Mouse (Mus musculus) myocyte (in vitro differentiated cells): Measurements from ENCODE around the gene Dmkn.

Experiments used
- CEBPB ChIP-seq: IDR thresholded peaks from 2 replicates; pipeline ENCODE4 v1.6.1; 2011; ENCODE audit warnings: mild to moderate bottlenecking, moderate library complexity; ENCODE audit not compliant: poor library complexity, insufficient read depth, severe bottlenecking
- E2F4 ChIP-seq: IDR thresholded peaks from one replicate; pipeline ENCODE4 v1.6.1; 2011; ENCODE audit warnings: mild to moderate bottlenecking, control low read depth, moderate library complexity; ENCODE audit not compliant: insufficient read depth
- MAX ChIP-seq: IDR thresholded peaks from one replicate; pipeline ENCODE4 v1.6.1; 2011; ENCODE audit warnings: low read depth, mild to moderate bottlenecking, control low read depth
- MYOD1 ChIP-seq, 3 experiments: IDR thresholded peaks; one replicate each; pipeline ENCODE4 v1.6.1; 2011; ENCODE audit warnings: control low read depth in 2 of 3, low read depth in 2 of 3, mild to moderate bottlenecking in 2 of 3, moderate library complexity in 1 of 3; ENCODE audit not compliant: insufficient read length in 2 of 3, control insufficient read depth in 1 of 3
- POLR2A ChIP-seq: IDR thresholded peaks from one replicate; pipeline ENCODE4 v1.6.1; 2011; ENCODE audit warnings: low read depth, mild to moderate bottlenecking, control low read depth, moderate library complexity; ENCODE audit not compliant: insufficient read length
- TCF12 ChIP-seq: IDR thresholded peaks from one replicate; pipeline ENCODE4 v1.6.1; 2011; ENCODE audit warnings: mild to moderate bottlenecking, control low read depth; ENCODE audit not compliant: poor library complexity, insufficient read depth, severe bottlenecking
- USF1 ChIP-seq: IDR thresholded peaks from one replicate; pipeline ENCODE4 v1.6.1; 2011; ENCODE audit warnings: low read depth, mild to moderate bottlenecking, control low read depth, moderate library complexity

GRCm38 (mm10) chr7:30812291-30812807 is 48.8 kb downstream of the Dmkn start:
- TF ChIP-seq POLR2A (no peak), MYOD1 (IDR thresholded peaks at IDR 0.05; ENCODE audit: control insufficient read depth in 1 of 3, insufficient read length in 2 of 3, low read depth in 2 of 3) (no peak), USF1 (no peak), E2F4 (no peak), MAX (no peak), TCF12 (no peak), CEBPB (no peak)
